Mouse (Mus musculus) right cerebral cortex, postnatal 25 days (tissue): ENCODE results near the gene Efcab6.

ENCODE experiments used
- DNase-seq: peaks from one replicate; pipeline ENCODE4 v3.0.0; 2022

Gene Efcab6

GRCm38 (mm10) chr15:84056083-84056482 is 9.1 kb downstream of the Efcab6 start:
- no peak for DNase-seq

GRCm38 (mm10) chr15:84053859-84054258 is 11.3 kb downstream of the Efcab6 start:
- DNase-seq, result peak; percentile 84

- DNase-seq, result no peak
Observed at GRCm38 (mm10) chr15:84053240-84053639, 11.9 kb downstream of the Efcab6 start.

- peak; percentile 26 for DNase-seq
Observed at GRCm38 (mm10) chr15:84052390-84052789, 12.8 kb downstream of the Efcab6 start.

GRCm38 (mm10) chr15:84049570-84049969 is 15.6 kb downstream of the Efcab6 start:
- DNase-seq, result no peak

GRCm38 (mm10) chr15:84045562-84045961 is 19.6 kb downstream of the Efcab6 start:
- no peak for DNase-seq

DNA sequence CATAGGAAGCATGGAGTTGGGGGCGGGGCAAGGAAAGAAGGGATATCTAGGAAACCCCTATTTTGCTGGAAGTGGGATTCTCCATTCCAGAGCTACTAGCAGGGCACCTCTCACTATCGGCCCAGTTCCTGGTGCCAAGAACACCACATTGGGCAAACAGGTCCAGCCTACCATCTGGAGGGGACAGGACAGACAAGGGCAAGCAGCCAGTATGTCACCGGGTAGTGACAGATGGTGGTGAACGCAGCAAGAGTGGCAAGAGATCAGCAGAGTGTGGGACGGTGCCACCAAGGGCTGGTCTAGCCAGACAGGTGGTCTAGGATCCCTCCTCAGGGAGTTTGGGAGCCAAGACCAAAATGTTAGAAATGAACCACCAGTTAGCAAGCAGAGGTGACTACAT is 28.1 kb downstream of the Efcab6 start:
- DNase-seq, result no peak

GRCm38 (mm10) chr15:84025651-84026050 is 39.5 kb downstream of the Efcab6 start:
- no peak for DNase-seq

DNA sequence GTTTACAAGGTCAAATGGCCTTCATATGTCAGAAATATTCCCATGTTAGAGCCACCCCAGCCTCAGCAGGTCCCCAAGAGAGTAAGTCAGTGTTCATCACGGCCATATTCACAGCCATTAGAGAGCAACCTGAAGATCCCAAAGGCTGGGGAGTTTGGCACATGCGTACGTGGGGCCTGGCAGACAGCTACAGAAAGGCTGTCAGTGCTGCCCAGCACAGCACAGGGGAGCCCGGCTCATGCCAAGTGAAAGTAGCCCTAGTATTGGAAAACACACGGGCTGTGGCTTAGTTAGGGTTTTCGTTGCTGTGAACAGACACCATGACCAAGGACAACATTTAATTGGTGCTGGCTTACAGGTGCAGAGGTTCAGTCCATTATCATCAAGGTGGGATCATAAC is 40.3 kb downstream of the Efcab6 start:
- DNase-seq, result no peak

DNA sequence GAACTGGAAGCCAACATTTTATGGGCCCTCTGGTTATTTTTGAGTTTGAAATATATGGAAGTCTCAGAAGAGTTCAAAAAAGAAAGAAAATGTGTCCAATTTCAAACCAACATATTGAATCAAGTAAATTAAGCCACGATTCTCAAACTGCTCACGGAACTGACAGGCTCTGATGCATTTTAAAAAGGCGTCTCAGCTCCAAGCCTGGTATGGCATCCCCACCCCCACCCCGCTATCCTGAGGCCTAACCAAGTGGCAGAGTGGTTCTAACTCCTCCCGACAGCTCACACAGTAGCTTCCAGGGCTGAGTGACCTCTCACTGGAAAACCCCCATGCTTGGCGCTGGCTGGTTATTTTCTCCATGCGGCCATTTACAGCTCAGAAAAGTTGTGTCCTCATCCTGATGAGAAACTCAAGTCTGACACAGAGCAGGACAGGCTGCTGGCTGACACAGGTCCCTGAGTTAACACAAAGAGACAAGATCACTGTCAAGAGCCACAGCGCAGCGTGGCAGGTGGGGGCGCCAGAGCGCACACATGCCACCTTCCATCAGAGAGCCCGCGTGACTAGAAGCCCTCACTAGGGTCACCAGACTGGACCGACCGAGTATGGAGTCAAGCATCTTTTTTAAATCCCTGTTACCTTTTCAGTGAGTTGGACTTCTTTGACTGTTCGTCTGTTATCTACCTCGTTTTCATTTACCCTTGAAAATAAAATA is 55.7 kb downstream of the Efcab6 start:
- no peak for DNase-seq

- DNase-seq, result no peak
Observed at GRCm38 (mm10) chr15:84004306-84004705, 60.9 kb downstream of the Efcab6 start.

DNA sequence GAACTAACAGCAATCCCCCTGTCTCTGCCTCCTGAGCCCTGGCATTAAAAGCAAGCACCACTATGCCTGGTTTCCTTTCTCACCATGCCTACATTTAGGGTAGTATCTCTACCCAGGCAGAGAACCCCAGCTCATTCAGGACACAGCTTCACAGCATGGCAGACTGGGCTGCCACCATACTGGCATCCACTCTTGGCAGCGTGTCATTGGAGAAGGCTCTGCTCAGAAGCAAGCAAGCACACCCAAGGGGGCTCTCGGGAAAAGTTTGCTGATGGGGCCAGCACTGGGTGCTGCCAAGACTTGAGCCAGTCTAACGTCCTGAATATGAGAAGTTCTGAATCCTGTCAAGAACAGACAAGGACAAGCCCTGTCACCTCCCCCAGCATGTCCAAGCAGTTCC is 66.1 kb downstream of the Efcab6 start:
- DNase-seq, result no peak

DNA sequence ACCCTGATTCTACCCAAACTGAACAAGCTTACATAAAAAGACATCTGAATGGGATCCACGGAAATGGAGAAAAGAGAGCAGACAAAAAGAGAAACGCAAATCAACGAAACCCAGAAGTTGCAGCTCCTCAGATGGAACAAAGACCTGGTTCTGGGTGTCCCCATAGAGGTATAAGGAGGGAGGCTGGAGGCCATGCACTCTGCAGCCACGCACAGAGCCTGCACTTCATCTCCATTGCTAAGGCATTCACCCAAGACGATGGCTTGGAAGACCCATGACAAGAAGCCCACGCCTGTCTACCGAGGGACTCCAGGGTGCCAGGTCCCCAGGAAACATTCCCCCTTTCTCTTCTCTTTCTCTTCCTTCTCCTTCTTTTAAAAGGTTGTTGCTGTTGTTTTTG is 66.6 kb downstream of the Efcab6 start:
- DNase-seq, result no peak

GRCm38 (mm10) chr15:83998115-83998514 is 67.1 kb downstream of the Efcab6 start:
- peak; percentile 69 for DNase-seq

DNA sequence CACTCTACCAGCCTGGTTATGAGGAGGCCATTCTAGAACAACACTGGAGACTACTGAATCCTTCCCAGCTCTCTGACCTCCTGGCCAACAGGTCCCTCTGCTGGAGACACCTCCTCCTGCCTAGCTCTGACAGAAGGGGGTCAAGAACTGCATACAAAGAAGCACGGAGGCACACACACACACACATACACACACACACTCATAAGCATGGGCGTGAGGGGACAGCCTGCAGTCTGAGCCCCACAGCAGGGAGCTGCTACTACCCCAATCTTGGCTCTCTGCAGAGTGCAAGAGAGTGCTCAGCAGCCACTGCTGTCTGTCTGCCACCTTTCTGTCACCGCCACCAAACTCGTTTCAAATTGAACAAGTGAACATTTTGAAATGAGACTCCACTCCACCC is 67.6 kb downstream of the Efcab6 start:
- DNase-seq, result no peak

DNA sequence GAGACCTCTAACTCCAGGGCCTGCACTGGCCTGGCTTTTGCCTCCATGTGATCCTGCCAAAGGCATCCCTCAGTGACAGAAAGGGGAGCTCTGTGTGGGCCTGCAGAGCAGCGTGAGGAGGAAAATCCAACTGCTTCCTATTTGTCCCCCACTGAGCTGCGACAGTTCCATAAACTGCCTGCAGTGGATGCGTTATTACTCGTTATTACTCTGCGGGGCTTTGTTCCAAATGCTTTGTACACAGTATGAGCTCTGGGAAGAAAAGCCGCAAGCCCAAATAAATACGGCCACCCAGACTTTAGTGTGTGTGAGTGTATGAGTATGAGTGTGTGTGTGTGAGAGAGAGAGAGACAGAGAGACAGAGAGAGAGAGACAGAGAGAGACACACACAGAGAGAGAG is 68.3 kb downstream of the Efcab6 start:
- no peak for DNase-seq

DNA sequence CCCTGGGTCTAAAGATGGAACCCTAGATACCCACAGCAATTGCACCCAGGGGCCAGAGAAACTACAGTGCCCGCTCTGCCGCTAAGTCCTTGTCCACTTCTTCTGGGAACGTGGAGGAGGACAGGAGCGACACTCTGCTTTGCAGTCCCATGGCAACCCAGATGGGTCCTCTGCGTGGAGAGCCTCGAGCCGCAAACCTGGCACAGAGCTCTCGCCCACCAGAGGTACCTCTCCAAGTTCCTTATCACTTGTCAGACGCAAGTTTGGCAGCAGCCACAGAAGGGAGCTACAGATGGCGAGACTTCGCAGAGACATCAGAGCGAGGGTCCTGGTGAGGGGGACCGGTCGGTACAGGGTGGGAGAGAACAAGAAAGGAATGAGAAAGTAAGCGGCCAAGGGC is 73.0 kb downstream of the Efcab6 start:
- DNase-seq, result peak; percentile 62

GRCm38 (mm10) chr15:83991461-83991860 is 73.7 kb downstream of the Efcab6 start:
- DNase-seq, result no peak

- DNase-seq, result no peak
Observed at GRCm38 (mm10) chr15:83989241-83989640, 75.9 kb downstream of the Efcab6 start.

- DNase-seq, result no peak
Observed at GRCm38 (mm10) chr15:83988087-83988486, 77.1 kb downstream of the Efcab6 start.

- no peak for DNase-seq
Observed at GRCm38 (mm10) chr15:83982186-83982936, 82.8 kb downstream of the Efcab6 start.

- DNase-seq, result no peak
Observed at GRCm38 (mm10) chr15:83978865-83979264, 86.3 kb downstream of the Efcab6 start.

DNA sequence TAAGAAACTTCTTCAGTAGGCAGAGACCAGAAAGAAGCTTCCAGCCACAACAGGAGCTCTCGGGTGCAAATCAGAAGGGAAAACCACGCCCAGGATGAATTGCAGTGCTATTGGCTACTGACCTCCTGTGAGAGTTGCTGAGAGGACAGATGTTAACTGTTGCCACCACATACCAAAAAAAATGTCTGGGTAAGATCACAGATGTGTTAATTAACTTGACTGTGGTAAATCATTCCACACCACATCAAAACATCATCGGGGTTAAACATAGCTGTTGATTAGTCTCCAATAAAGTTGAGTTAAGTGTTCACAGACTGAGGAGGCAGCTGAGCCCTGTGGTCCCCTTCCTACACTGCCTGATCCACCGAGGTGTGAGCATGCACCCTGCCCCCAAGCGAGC is 88.1 kb downstream of the Efcab6 start:
- no peak for DNase-seq

DNA sequence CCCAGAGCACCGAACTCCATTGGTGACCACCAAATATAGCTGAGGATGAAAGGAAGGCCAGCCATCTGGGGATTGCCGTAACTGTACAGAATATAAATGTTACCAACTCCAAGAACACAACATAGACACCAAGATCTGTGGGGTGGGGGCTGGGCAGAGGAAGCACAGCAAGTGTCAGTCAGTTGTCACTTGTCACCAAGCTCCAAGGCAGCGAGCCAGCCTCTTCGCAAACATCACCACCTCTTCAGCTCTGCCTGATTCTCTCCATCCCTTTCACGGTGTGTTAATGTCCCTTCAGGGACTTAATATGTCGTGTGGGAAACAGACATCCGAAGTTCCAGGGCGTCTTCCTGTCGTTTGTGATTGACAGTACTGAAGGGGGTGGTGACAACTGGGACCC is 93.0 kb downstream of the Efcab6 start:
- no peak for DNase-seq

DNA sequence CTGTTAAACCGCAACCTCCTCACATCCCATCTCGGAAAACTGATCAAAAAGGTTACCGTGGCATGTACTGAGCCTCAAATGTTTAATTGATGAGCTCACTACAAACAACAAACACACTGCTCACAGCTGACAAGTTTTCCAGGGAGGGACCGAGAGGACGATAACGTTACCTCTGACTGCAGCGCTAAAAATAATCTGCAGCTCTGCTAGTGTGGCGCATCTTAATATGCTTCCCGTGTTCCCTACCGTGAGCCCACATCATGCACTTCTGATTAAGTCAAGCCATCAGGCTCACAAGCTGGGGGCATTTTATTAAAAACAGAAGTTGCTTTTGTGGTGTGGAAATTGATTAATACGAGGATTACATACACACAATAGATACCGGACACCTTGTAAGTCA is 97.4 kb downstream of the Efcab6 start:
- DNase-seq, result no peak
